Mouse (Mus musculus): Measurements from ENCODE around the gene Rad1. TPM values are rescaled to one million over a fixed set of nuclear protein-coding genes. Genes with fewer than 3 reads are reported as not detected.
"Not testable (repeated sequence)": the region's sequence is repeated elsewhere in the genome, so short reads cannot be mapped to it uniquely, and the experiment has no call there.

Rad1 gene
- polyA plus RNA-seq, 1 experiment from 2014 or later, result 20.2 TPM

DNA sequence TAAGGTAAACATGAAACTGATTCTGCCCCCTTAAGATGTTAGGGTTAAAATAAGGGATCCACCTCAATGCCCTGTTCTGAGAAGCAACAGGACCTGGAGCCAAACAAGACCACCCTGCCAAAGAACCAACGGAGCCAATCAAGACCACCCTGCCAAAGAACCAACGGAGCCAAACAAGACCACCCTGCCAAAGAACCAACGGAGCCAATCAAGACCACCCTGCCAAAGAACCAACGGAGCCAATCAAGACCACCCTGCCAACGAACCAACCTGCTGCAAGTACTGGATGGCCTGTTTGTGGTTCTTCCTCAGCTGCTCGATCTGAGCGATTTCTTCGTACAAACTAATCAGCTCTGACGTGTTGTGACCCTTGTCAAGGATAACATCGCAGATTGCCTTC lies 47.5 kb downstream of the Rad1 start:
- not testable (repeated sequence) for DNase-seq (ENCODE audit: low spot score); H3K36me3 ChIP-seq (ENCODE audit: control insufficient read depth, insufficient read depth, low read length); ATAC-seq (replicated peaks; ENCODE audit: low FRiP score, low TSS enrichment, low read depth); H3K9ac ChIP-seq (ENCODE audit: low read length); H3K4me2 ChIP-seq (ENCODE audit: low read length); H3K4me3 ChIP-seq (ENCODE audit: low read depth, low read length); H3K4me1 ChIP-seq (replicated peaks; ENCODE audit: control insufficient read depth, insufficient read depth, low read length); H3K27ac ChIP-seq (ENCODE audit: low read depth); H3K9me3 ChIP-seq (ENCODE audit: control insufficient read depth, low read length); H3K27me3 ChIP-seq (replicated peaks; ENCODE audit: control insufficient read depth, insufficient read depth, low read length)
- WGBS, result 91% methylated on average over 10 of the region's 10 CpGs

DNA sequence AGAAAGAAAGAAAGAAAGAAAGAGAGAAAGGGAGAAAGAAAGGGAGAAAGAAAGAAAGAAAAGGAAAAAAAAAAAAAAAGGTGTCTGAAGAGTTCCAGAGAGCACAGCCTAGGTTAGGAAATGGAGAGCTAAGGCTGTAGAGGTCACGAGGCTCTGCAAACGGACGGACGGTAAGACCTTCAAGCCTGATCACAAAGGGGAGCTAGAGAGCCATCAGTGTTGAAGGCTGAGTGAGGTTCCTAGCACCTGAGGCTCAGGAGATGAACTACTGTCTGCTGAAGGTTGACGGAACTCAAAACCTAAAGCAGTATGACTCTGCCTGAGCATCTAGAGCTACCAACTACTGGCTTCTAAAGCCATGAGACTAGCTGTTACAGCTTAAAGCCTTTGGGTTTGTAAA lies 48.8 kb downstream of the Rad1 start:
- no peak overlapping the region for H3K27ac ChIP-seq (ENCODE audit: low read depth)
- no peak overlapping the region for H3K4me3 ChIP-seq (ENCODE audit: low read depth, low read length)
- H3K4me1 ChIP-seq (replicated peaks; ENCODE audit: control insufficient read depth, insufficient read depth, low read length), result no peaks in the 10 kb centered on the region
- WGBS, result 83% methylated on average over 5 of the region's 5 CpGs
- DNase-seq (ENCODE audit: low spot score), result no peak
- H3K27me3 ChIP-seq (replicated peaks; ENCODE audit: control insufficient read depth, insufficient read depth, low read length), result no peaks in the 10 kb centered on the region
- no peak overlapping the region for H3K4me2 ChIP-seq (ENCODE audit: low read length)
- ATAC-seq (replicated peaks; ENCODE audit: low FRiP score, low TSS enrichment, low read depth), result no peak
- no peak overlapping the region for H3K9ac ChIP-seq (ENCODE audit: low read length)
- no peaks in the 10 kb centered on the region for H3K9me3 ChIP-seq (ENCODE audit: control insufficient read depth, low read length)
- H3K36me3 ChIP-seq (ENCODE audit: control insufficient read depth, insufficient read depth, low read length), result no peaks in the 10 kb centered on the region

DNA sequence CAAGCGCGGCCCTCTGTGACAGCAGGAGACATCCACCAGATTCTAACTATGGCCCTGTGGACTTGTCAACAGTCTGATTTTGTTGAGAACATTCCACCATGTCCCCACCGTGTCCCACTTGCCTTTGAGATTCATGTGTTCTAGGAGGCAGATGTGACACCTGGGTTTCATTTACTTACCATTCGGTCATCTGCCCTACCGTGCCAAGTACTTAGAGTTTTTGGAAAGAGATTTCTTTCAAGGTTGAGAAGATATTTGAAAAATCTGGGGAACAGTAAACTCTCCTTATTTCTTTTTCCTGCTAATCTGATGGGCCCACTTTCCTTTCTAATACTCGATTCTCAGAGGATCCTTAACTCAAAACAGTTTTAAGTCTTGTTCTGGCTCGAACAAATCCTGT lies 50.2 kb downstream of the Rad1 start:
- no peak for ATAC-seq (replicated peaks; ENCODE audit: low FRiP score, low TSS enrichment, low read depth)

DNA sequence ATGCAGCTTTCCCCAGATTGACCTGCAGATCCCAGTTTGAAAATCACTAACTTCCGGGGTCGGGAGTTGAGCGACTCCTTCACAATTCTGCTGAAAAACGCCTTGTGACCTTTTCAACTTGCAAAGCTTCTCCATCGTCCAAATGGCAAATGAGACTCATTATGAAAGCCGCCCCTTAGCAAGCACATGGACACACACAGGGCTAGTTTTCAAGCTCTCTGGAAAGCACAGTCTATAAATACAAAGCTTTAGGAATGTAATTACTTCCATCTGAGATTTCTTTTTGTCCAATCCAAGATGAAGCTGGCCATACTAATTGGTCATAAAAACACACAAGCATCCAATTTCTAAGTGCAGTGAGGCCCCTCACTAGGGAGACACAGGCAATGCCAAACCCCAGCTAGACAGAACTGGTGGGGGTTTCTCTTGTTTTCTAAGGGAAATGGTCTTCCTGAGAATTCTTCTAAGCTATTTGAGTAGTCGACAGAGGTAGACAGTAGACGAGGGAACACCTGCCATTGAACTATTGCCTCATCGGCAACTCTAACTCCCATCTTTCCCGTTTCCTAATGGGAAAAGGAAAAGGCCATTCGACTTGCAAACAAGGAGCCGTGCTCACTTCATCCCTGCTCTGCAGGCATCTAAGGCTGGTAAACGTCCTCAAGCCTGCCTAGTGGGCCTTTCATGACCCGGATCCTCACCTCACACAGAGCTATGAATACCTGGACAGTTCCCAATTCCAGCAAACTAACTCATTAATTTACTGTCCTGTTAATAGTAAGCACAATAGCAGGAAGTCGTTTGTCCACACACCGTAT lies 54.7 kb downstream of the Rad1 start:
- Histone ChIP-seq H3K9me3 (ENCODE audit: control insufficient read depth, low read length) (no peaks in the 10 kb centered on the region), H3K9ac (ENCODE audit: low read length) (no peak overlapping the region), H3K27ac (ENCODE audit: low read depth) (no peak overlapping the region), H3K4me3 (ENCODE audit: low read depth, low read length) (no peak overlapping the region), H3K27me3 (replicated peaks; ENCODE audit: control insufficient read depth, insufficient read depth, low read length) (no peaks in the 10 kb centered on the region), H3K36me3 (ENCODE audit: control insufficient read depth, insufficient read depth, low read length) (no peaks in the 10 kb centered on the region), H3K4me1 (replicated peaks; ENCODE audit: control insufficient read depth, insufficient read depth, low read length) (no peaks in the 10 kb centered on the region), H3K4me2 (ENCODE audit: low read length) (no peak overlapping the region)
- WGBS, result 68% methylated on average over 16 of the region's 16 CpGs
- ATAC-seq (replicated peaks; ENCODE audit: low FRiP score, low TSS enrichment, low read depth) (no peak), DNase-seq (ENCODE audit: low spot score) (no peak)

More for the DNA sequence above, 50.2 kb downstream of the Rad1 start:
- Histone ChIP-seq H3K4me1 (replicated peaks; ENCODE audit: control insufficient read depth, insufficient read depth, low read length) (no peaks in the 10 kb centered on the region), H3K9me3 (ENCODE audit: control insufficient read depth, low read length) (no peaks in the 10 kb centered on the region), H3K4me3 (ENCODE audit: low read depth, low read length) (no peak overlapping the region), H3K4me2 (ENCODE audit: low read length) (no peak overlapping the region), H3K27me3 (replicated peaks; ENCODE audit: control insufficient read depth, insufficient read depth, low read length) (no peaks in the 10 kb centered on the region), H3K27ac (ENCODE audit: low read depth) (no peak overlapping the region), H3K36me3 (ENCODE audit: control insufficient read depth, insufficient read depth, low read length) (no peaks in the 10 kb centered on the region), H3K9ac (ENCODE audit: low read length) (no peak overlapping the region)
- 90% methylated on average over 7 of the region's 7 CpGs for WGBS
- no peak for DNase-seq (ENCODE audit: low spot score)

Other genes starting within 250 kb of the Rad1 start
- not detected in 2 replicates for gene Gm21973, start 160.6 kb upstream of the Rad1 start, polyA plus RNA-seq (2014; fragmentation: Nextera tagmentation; extraction: Ambion mirVana)
- not detected in 2 replicates for gene Agxt2, start 127.5 kb upstream of the Rad1 start, polyA plus RNA-seq (2014; fragmentation: Nextera tagmentation; extraction: Ambion mirVana)
- 11.2 and 11.7 TPM in 2 replicates for gene Dnajc21, start 15.5 kb upstream of the Rad1 start, polyA plus RNA-seq (2014; fragmentation: Nextera tagmentation; extraction: Ambion mirVana)
- 120 and 123 TPM in 2 replicates for gene Brix1, start 71 bp upstream of the Rad1 start, polyA plus RNA-seq (2014; fragmentation: Nextera tagmentation; extraction: Ambion mirVana)
- not detected in 2 replicates for gene Ttc23l, start 72.7 kb downstream of the Rad1 start, polyA plus RNA-seq (2014; fragmentation: Nextera tagmentation; extraction: Ambion mirVana)
- gene Rai14, start 228.6 kb downstream of the Rad1 start, polyA plus RNA-seq (2014; fragmentation: Nextera tagmentation; extraction: Ambion mirVana), result 20.4 and 25.9 TPM in 2 replicates

Measured in intestine, embryonic 14.5 days (tissue).